Mouse (Mus musculus) spleen, adult 2 months (tissue): Measurements from ENCODE around the gene Ugt1a6a. TPM values are rescaled to one million over a fixed set of nuclear protein-coding genes. Genes with fewer than 3 reads are reported as not detected.
"Not testable (repeated sequence)": the region's sequence is repeated elsewhere in the genome, so short reads cannot be mapped to it uniquely, and the experiment has no call there.

Experiments used
- DNase-seq, 2 experiments: peaks; one replicate each; pipeline versions ENCODE4 v3.0.0 to v3.0.0-alpha.2; 2012 to 2021; ENCODE audit warnings: low spot score in 2 of 2, low read depth in 1 of 2
- H3K27ac ChIP-seq: fragments of 200-500 bp; 2 replicates; pipeline ENCODE4 v1.5.1; 2012; ENCODE audit warnings: low read length, inconsistent platforms; ENCODE audit not compliant: insufficient read depth
- H3K27me3 ChIP-seq: fragments of 200-500 bp; 2 replicates; pipeline ENCODE4 v1.6.1; 2012; ENCODE audit warnings: mild to moderate bottlenecking, moderate library complexity, low read length, inconsistent platforms; ENCODE audit not compliant: control insufficient read depth, insufficient read depth
- H3K36me3 ChIP-seq: fragments of 200-500 bp; 2 replicates; pipeline ENCODE4 v1.6.1; 2012; ENCODE audit warnings: mild to moderate bottlenecking, low read length, inconsistent platforms; ENCODE audit not compliant: control insufficient read depth, insufficient read depth
- H3K4me1 ChIP-seq: fragments of 200-500 bp; 2 replicates; pipeline ENCODE4 v1.6.1; 2011; ENCODE audit warnings: inconsistent platforms; ENCODE audit not compliant: control insufficient read depth, insufficient read depth, insufficient read length
- H3K4me3 ChIP-seq: fragments of 200-500 bp; 2 replicates; pipeline ENCODE4 v1.5.1; 2011; ENCODE audit warnings: mild to moderate bottlenecking, inconsistent platforms; ENCODE audit not compliant: insufficient read depth, insufficient read length; ENCODE audit errors: extremely low read depth
- CTCF ChIP-seq: fragments of 200-500 bp; IDR thresholded peaks from 2 replicates; pipeline ENCODE4 v1.5.1; 2011; ENCODE audit warnings: mild to moderate bottlenecking, inconsistent platforms; ENCODE audit not compliant: insufficient read depth, insufficient read length, insufficient replicate concordance; ENCODE audit errors: extremely low read depth
- POLR2A ChIP-seq: fragments of 200-500 bp; IDR thresholded peaks from 2 replicates; pipeline ENCODE4 v1.6.1; 2011; ENCODE audit warnings: low read depth, low read length, inconsistent platforms
- WGBS: fragments of 180-500 bp; shearing (Covaris S2); methylation state at CpG from one replicate; pipeline ENCODE4 v1.1.7; 2018; 5-methylcytosine and 5-hydroxymethylcytosine counted together
- polyA plus RNA-seq: library from polyadenylated mRNA; depleted of rRNA; stranded (reverse); fragments of >200 nt; gene quantifications from 2 replicates; pipeline ENCODE4 v1.2.3, GENCODE M21; 2012

Ugt1a6a gene
- polyA plus RNA-seq, 1 experiment, result 0.44 TPM

GRCm38 (mm10) chr1:88133908-88134456, 627 bp upstream of the Ugt1a6a start:
- DNase-seq, result no peak
- WGBS, result 2% methylated on average over 3 of the region's 3 CpGs
- H3K36me3 ChIP-seq, result no peaks in the 10 kb centered on the region
- no peaks in the 10 kb centered on the region for H3K4me1 ChIP-seq
- no peak overlapping the region for H3K27ac ChIP-seq
- no peak overlapping the region for H3K4me3 ChIP-seq
- no peaks in the 10 kb centered on the region for H3K27me3 ChIP-seq
- TF ChIP-seq CTCF (no peak), POLR2A (no peak)

GRCm38 (mm10) chr1:88135229-88135904, 758 bp downstream of the Ugt1a6a start:
- not testable (repeated sequence) for H3K36me3 ChIP-seq, H3K27ac ChIP-seq, H3K27me3 ChIP-seq, H3K4me1 ChIP-seq, DNase-seq, H3K4me3 ChIP-seq
- WGBS, result 93% methylated on average over 6 of the region's 6 CpGs

- H3K27ac ChIP-seq, result no peak overlapping the region
- DNase-seq, result no peak
- H3K4me3 ChIP-seq, result no peak overlapping the region
- TF ChIP-seq POLR2A, result no peak
- no peak for TF ChIP-seq CTCF
- no peaks in the 10 kb centered on the region for H3K36me3 ChIP-seq
- no peaks in the 10 kb centered on the region for H3K27me3 ChIP-seq
- no peaks in the 10 kb centered on the region for H3K4me1 ChIP-seq
- WGBS, result 81% methylated on average over 2 of the region's 2 CpGs
Measured at GRCm38 (mm10) chr1:88136646-88137045, 2.0 kb downstream of the Ugt1a6a start.

- Histone ChIP-seq H3K4me3 (no peak overlapping the region), H3K27ac (no peak overlapping the region), H3K4me1 (no peaks in the 10 kb centered on the region), H3K27me3 (no peaks in the 10 kb centered on the region), H3K36me3 (no peaks in the 10 kb centered on the region)
- no peak for DNase-seq
- TF ChIP-seq CTCF (no peak), POLR2A (no peak)
- WGBS, result 89% methylated on average over 3 of the region's 3 CpGs
Measured at GRCm38 (mm10) chr1:88137264-88137663, 2.7 kb downstream of the Ugt1a6a start.

- no peak for DNase-seq
- Histone ChIP-seq H3K4me3 (no peak overlapping the region), H3K36me3 (no peaks in the 10 kb centered on the region), H3K27ac (no peak overlapping the region), H3K27me3 (no peaks in the 10 kb centered on the region), H3K4me1 (no peaks in the 10 kb centered on the region)
- no peak for TF ChIP-seq CTCF
- no peak for TF ChIP-seq POLR2A
- WGBS, result 92% methylated on average over 1 of the region's 1 CpGs
Measured at GRCm38 (mm10) chr1:88138145-88138544, 3.5 kb downstream of the Ugt1a6a start.

- H3K27ac ChIP-seq, H3K36me3 ChIP-seq, H3K4me3 ChIP-seq, DNase-seq, H3K27me3 ChIP-seq, H3K4me1 ChIP-seq: not testable (repeated sequence)
- 69% methylated on average over 1 of the region's 1 CpGs for WGBS
Measured at GRCm38 (mm10) chr1:88140492-88140891, 5.9 kb downstream of the Ugt1a6a start.

- WGBS, result 27% methylated on average over 5 of the region's 5 CpGs
- H3K27ac ChIP-seq, result not testable (repeated sequence)
- peak in 1 of 2 experiments; percentile 17 for DNase-seq
Measured at GRCm38 (mm10) chr1:88143966-88144675, 9.5 kb downstream of the Ugt1a6a start.

GRCm38 (mm10) chr1:88145278-88145677, 10.7 kb downstream of the Ugt1a6a start:
- DNase-seq, result not testable (repeated sequence)
- 81% methylated on average over 2 of the region's 2 CpGs for WGBS

More at GRCm38 (mm10) chr1:88143966-88144675, 9.5 kb downstream of the Ugt1a6a start:
- H3K4me1 ChIP-seq, H3K4me3 ChIP-seq, H3K36me3 ChIP-seq, H3K27me3 ChIP-seq: not testable (repeated sequence)
- TF ChIP-seq CTCF, result peak; percentile 26; the same call in 1 of the 2 replicates

GRCm38 (mm10) chr1:88150133-88150532, 15.5 kb downstream of the Ugt1a6a start:
- not testable (repeated sequence) for H3K36me3 ChIP-seq, H3K4me3 ChIP-seq, H3K27me3 ChIP-seq, DNase-seq, H3K27ac ChIP-seq, H3K4me1 ChIP-seq
- 91% methylated on average over 2 of the region's 2 CpGs for WGBS

More at GRCm38 (mm10) chr1:88145278-88145677, 10.7 kb downstream of the Ugt1a6a start:
- not testable (repeated sequence) for H3K36me3 ChIP-seq, H3K27me3 ChIP-seq, H3K4me1 ChIP-seq, H3K4me3 ChIP-seq, H3K27ac ChIP-seq
